Mouse (Mus musculus): ENCODE results near the gene Kmt5b. TPM values are rescaled to one million over a fixed set of nuclear protein-coding genes. Genes with fewer than 3 reads are reported as not detected.

Kmt5b gene
- polyA plus RNA-seq, 2 experiments: 25.2 to 36.5 TPM

DNA sequence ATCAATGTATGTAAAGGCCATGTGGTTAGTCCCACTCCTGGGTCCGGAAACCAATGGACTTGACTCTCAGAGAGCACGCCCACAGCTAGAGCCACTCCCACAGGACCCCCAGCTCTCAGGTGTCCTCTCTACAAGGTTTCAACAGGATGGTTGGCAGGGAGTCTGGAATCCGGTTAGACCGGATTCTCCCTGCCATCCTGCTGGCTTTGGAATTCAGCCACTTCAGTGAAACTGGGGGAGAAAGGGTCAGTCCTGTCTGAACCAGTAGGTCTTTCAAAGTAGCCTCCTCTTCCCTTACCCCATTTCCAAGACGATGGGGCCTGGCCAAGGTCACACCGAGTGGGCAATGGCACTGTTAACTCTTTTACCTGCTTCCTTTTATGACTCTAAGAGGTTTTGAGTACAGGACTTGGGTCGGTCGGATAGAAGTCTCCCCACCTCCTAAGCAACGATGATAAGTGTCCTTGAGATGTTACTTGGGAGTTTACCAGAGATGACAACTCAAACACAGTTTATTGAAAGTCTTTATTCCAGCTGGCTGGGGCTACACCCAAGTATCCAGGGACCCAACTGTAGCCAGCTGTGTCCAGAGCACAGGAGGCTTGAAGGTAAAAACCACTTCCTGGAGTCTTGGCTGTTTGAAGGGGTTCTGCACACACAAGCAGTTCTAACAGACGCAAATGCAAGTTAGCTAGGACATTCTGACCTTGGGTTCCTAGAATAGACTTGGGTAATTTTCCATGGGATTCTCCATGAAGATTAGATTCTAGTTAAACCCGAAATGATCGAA is 75.3 kb downstream of the Kmt5b start:
- H3K9ac ChIP-seq (ENCODE audit: low read depth, low read length, severe bottlenecking): no peak overlapping the region
- H3K4me1 ChIP-seq (ENCODE audit: control insufficient read depth, insufficient read depth, low read length): peaks cover 6% of the 10 kb centered on the region; the same call in 1 of the 2 replicates
- H3K4me2 ChIP-seq (replicated peaks; ENCODE audit: low read depth, low read length, severe bottlenecking): no peak overlapping the region
- no peak for TF ChIP-seq POLR2A (IDR thresholded peaks at IDR 0.05; ENCODE audit: borderline replicate concordance, extremely low read depth, insufficient read depth, insufficient read length)
- no peak for DNase-seq (ENCODE audit: low spot score)
- no peak overlapping the region for H3K4me3 ChIP-seq (replicated peaks; ENCODE audit: low read length)
- no peaks in the 10 kb centered on the region for H3K9me3 ChIP-seq (ENCODE audit: control insufficient read depth, low read length)
- WGBS: 48% methylated on average over 12 of the region's 12 CpGs
- no peaks in the 10 kb centered on the region for H3K27me3 ChIP-seq (ENCODE audit: control insufficient read depth, insufficient read depth, low read length)
- H3K27ac ChIP-seq (replicated peaks; ENCODE audit: low read depth, low read length): no peak overlapping the region
- H3K36me3 ChIP-seq (ENCODE audit: control insufficient read depth, insufficient read depth, low read length): no peaks in the 10 kb centered on the region
- ATAC-seq (ENCODE audit: low FRiP score, low read depth): no peak

DNA sequence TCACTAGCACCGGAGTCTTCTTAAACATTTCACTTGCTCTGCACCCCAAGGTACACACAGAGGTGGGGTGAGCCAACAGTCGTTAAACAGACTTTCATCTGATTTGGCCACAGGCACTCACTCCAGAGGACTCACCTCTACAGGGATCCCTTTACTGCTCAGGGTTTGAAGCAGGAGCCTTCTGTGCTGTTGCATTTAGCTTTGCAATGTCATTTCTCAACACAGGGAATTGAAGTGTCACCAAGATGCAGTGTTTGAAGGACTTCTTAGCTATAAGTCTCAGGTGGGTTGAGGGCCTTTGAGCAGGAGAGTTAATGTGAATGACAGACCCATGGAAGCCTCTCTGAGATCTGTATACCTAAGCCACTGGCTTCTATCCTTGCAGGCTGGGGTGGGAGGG is 76.4 kb downstream of the Kmt5b start:
- peaks cover 6% of the 10 kb centered on the region; the same call in 1 of the 2 replicates for H3K4me1 ChIP-seq (ENCODE audit: control insufficient read depth, insufficient read depth, low read length)
- 83% methylated on average over 2 of the region's 2 CpGs for WGBS

DNA sequence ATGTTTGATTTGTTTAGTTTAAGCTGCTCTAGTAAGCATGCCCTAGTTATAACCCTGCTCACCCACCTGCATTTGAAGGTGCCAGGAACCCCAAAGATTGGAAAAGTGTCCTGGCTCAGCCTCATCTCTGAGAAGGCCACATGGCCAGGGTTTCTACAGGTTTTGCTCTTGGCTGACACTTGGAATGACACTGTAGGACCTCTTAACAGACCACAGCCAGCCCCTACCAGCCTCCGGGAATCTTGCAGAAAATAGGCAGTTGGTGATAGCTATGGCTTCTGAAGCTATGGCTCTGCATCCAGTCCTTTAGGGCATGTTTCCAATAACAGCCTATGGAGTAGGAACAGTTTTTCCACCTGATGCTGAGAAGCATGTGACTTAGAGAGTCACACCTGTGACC is 77.6 kb downstream of the Kmt5b start:
- no peak overlapping the region for H3K4me2 ChIP-seq (replicated peaks; ENCODE audit: low read depth, low read length, severe bottlenecking)
- no peak overlapping the region for H3K27ac ChIP-seq (replicated peaks; ENCODE audit: low read depth, low read length)
- H3K27me3 ChIP-seq (ENCODE audit: control insufficient read depth, insufficient read depth, low read length): no peaks in the 10 kb centered on the region
- DNase-seq (ENCODE audit: low spot score) (no peak), ATAC-seq (ENCODE audit: low FRiP score, low read depth) (no peak)
- no peak overlapping the region for H3K9ac ChIP-seq (ENCODE audit: low read depth, low read length, severe bottlenecking)
- no peaks in the 10 kb centered on the region for H3K36me3 ChIP-seq (ENCODE audit: control insufficient read depth, insufficient read depth, low read length)
- whole genome bisulfite sequencing: 93% methylated on average over 1 of the region's 1 CpGs
- peaks cover 6% of the 10 kb centered on the region; the same call in 1 of the 2 replicates for H3K4me1 ChIP-seq (ENCODE audit: control insufficient read depth, insufficient read depth, low read length)
- TF ChIP-seq POLR2A (IDR thresholded peaks at IDR 0.05; ENCODE audit: borderline replicate concordance, extremely low read depth, insufficient read depth, insufficient read length): no peak
- H3K4me3 ChIP-seq (replicated peaks; ENCODE audit: low read length): no peak overlapping the region
- no peaks in the 10 kb centered on the region for H3K9me3 ChIP-seq (ENCODE audit: control insufficient read depth, low read length)

More for the DNA sequence above, 76.4 kb downstream of the Kmt5b start:
- DNase-seq (ENCODE audit: low spot score): no peak
- no peak overlapping the region for H3K4me3 ChIP-seq (replicated peaks; ENCODE audit: low read length)
- H3K9me3 ChIP-seq (ENCODE audit: control insufficient read depth, low read length): no peaks in the 10 kb centered on the region
- H3K9ac ChIP-seq (ENCODE audit: low read depth, low read length, severe bottlenecking): no peak overlapping the region
- H3K36me3 ChIP-seq (ENCODE audit: control insufficient read depth, insufficient read depth, low read length): no peaks in the 10 kb centered on the region
- H3K27ac ChIP-seq (replicated peaks; ENCODE audit: low read depth, low read length): no peak overlapping the region
- TF ChIP-seq POLR2A (IDR thresholded peaks at IDR 0.05; ENCODE audit: borderline replicate concordance, extremely low read depth, insufficient read depth, insufficient read length): no peak
- no peaks in the 10 kb centered on the region for H3K27me3 ChIP-seq (ENCODE audit: control insufficient read depth, insufficient read depth, low read length)
- H3K4me2 ChIP-seq (replicated peaks; ENCODE audit: low read depth, low read length, severe bottlenecking): no peak overlapping the region
- no peak for ATAC-seq (ENCODE audit: low FRiP score, low read depth)

DNA sequence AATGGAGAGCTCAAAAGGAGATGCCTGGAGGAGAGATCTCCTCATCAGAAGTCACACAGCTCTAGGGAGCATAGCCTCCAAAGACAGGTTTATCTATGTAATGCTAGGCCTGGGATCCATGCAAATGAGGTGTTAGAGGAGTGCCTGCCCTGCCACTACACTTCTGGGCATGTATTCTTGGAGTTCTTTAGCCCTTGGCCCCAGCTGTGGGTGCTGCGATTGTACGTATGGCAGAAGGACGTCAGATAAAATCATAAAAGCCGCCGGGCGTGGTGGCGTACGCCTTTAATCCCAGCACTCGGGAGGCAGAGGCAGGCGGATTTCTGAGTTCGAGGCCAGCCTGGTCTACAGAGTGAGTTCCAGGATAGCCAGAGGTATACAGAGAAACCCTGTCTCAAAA is 78.1 kb downstream of the Kmt5b start:
- H3K9me3 ChIP-seq (ENCODE audit: control insufficient read depth, low read length): no peaks in the 10 kb centered on the region
- H3K4me2 ChIP-seq (replicated peaks; ENCODE audit: low read depth, low read length, severe bottlenecking): no peak overlapping the region
- H3K4me3 ChIP-seq (replicated peaks; ENCODE audit: low read length): no peak overlapping the region
- no peak for TF ChIP-seq POLR2A (IDR thresholded peaks at IDR 0.05; ENCODE audit: borderline replicate concordance, extremely low read depth, insufficient read depth, insufficient read length)
- 90% methylated on average over 11 of the region's 11 CpGs for WGBS
- ATAC-seq (ENCODE audit: low FRiP score, low read depth) (no peak), DNase-seq (ENCODE audit: low spot score) (no peak)
- H3K9ac ChIP-seq (ENCODE audit: low read depth, low read length, severe bottlenecking): no peak overlapping the region
- no peak overlapping the region for H3K27ac ChIP-seq (replicated peaks; ENCODE audit: low read depth, low read length)
- no peaks in the 10 kb centered on the region for H3K27me3 ChIP-seq (ENCODE audit: control insufficient read depth, insufficient read depth, low read length)
- peaks cover 2% of the 10 kb centered on the region; the same call in 1 of the 2 replicates for H3K4me1 ChIP-seq (ENCODE audit: control insufficient read depth, insufficient read depth, low read length)
- no peaks in the 10 kb centered on the region for H3K36me3 ChIP-seq (ENCODE audit: control insufficient read depth, insufficient read depth, low read length)

GRCm38 (mm10) chr19:3845803-3846406 is 78.7 kb downstream of the Kmt5b start:
- Histone ChIP-seq H3K4me2 (replicated peaks; ENCODE audit: low read depth, low read length, severe bottlenecking) (no peak overlapping the region), H3K9ac (ENCODE audit: low read depth, low read length, severe bottlenecking) (no peak overlapping the region), H3K4me3 (replicated peaks; ENCODE audit: low read length) (no peak overlapping the region), H3K4me1 (ENCODE audit: control insufficient read depth, insufficient read depth, low read length) (peaks cover 2% of the 10 kb centered on the region; the same call in 1 of the 2 replicates), H3K27ac (replicated peaks; ENCODE audit: low read depth, low read length) (no peak overlapping the region), H3K27me3 (ENCODE audit: control insufficient read depth, insufficient read depth, low read length) (no peaks in the 10 kb centered on the region), H3K9me3 (ENCODE audit: control insufficient read depth, low read length) (no peaks in the 10 kb centered on the region), H3K36me3 (ENCODE audit: control insufficient read depth, insufficient read depth, low read length) (no peaks in the 10 kb centered on the region)
- ATAC-seq (ENCODE audit: low FRiP score, low read depth) (no peak), DNase-seq (ENCODE audit: low spot score) (no peak)
- WGBS: 67% methylated on average over 1 of the region's 1 CpGs
- no peak for TF ChIP-seq POLR2A (IDR thresholded peaks at IDR 0.05; ENCODE audit: borderline replicate concordance, extremely low read depth, insufficient read depth, insufficient read length)

Measured in limb, embryonic 14.5 days (tissue).